Mouse (Mus musculus) kidney, embryonic 15.5 days (tissue): ENCODE measurements at regions not wholly inside any gene's neighbourhood (a gene's known extent, or its start where the extent isn't known, plus 50 kb on each side); places are given as distances from the start of the nearest gene placed in this dataset.

ENCODE experiments used
- ATAC-seq: fragments of 200-750 bp; cut with Nextera tagmentation; replicated peaks from 2 replicates; pipeline ENCODE4 v1.8.0; 2017; ENCODE audit warnings: moderate TSS enrichment; ENCODE audit not compliant: low FRiP score
- H3K27ac ChIP-seq: fragments of 300-500 bp; sonication (generic); 2 replicates; pipeline ENCODE4 v1.5.1; 2015; ENCODE audit warnings: mild to moderate bottlenecking, inconsistent platforms
- H3K27me3 ChIP-seq: fragments of 300-500 bp; sonication (generic); 2 replicates; pipeline ENCODE4 v1.6.1; 2015; ENCODE audit warnings: inconsistent platforms
- H3K36me3 ChIP-seq: fragments of 300-500 bp; sonication (generic); 2 replicates; pipeline ENCODE4 v1.6.1; 2015; ENCODE audit warnings: inconsistent platforms
- H3K4me1 ChIP-seq: fragments of 300-500 bp; sonication (generic); 2 replicates; pipeline ENCODE4 v1.6.1; 2015; ENCODE audit warnings: inconsistent platforms
- H3K4me2 ChIP-seq: fragments of 300-500 bp; sonication (generic); 2 replicates; pipeline ENCODE4 v1.6.1; 2015; ENCODE audit warnings: moderate library complexity, mild to moderate bottlenecking, inconsistent platforms
- H3K4me3 ChIP-seq: fragments of 300-500 bp; sonication (generic); replicated peaks from 2 replicates; pipeline ENCODE4 v1.5.1; 2015; ENCODE audit warnings: mild to moderate bottlenecking, inconsistent platforms
- H3K9ac ChIP-seq: fragments of 300-500 bp; sonication (generic); 2 replicates; pipeline ENCODE4 v1.6.1; 2015; ENCODE audit warnings: mild to moderate bottlenecking, inconsistent platforms
- H3K9me3 ChIP-seq: fragments of 300-500 bp; sonication (generic); replicated peaks from 2 replicates; pipeline ENCODE4 v1.6.1; 2016; ENCODE audit warnings: inconsistent platforms
- WGBS: fragments of 180-500 bp; shearing (Covaris S2); methylation state at CpG from one replicate; pipeline ENCODE4 v1.1.7; 2015; ENCODE audit warnings: mixed read lengths; 5-methylcytosine and 5-hydroxymethylcytosine counted together

DNA sequence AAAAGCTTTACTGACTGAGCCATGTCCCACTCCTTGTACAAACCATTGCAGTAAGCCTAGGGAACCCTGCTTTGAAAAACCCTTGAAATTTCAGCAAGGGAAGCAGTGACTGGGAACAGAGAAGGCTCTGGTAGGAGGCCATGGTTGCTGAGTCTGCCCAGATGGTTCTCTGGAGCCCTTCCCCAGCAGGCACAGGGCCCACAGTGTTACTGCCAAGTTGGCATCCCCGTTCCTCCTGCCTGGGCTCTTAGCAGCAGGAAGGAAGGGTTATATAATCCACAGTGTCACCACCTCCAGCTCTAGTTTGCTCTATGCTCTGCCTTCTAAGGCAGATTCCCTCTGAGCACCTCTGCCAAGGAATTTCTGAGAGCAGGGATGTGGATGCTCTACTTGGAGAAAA is 349.4 kb upstream of the Auts2 start:
- Histone ChIP-seq H3K9ac (no peak overlapping the region), H3K4me2 (no peak overlapping the region), H3K4me3 (no peak overlapping the region), H3K4me1 (no peaks in the 10 kb centered on the region), H3K27me3 (no peaks in the 10 kb centered on the region; the same call in 1 of the 2 replicates), H3K9me3 (no peaks in the 10 kb centered on the region), H3K36me3 (no peaks in the 10 kb centered on the region), H3K27ac (no peak overlapping the region)
- 92% methylated on average over 1 of the region's 1 CpGs for WGBS
- ATAC-seq, result no peak

DNA sequence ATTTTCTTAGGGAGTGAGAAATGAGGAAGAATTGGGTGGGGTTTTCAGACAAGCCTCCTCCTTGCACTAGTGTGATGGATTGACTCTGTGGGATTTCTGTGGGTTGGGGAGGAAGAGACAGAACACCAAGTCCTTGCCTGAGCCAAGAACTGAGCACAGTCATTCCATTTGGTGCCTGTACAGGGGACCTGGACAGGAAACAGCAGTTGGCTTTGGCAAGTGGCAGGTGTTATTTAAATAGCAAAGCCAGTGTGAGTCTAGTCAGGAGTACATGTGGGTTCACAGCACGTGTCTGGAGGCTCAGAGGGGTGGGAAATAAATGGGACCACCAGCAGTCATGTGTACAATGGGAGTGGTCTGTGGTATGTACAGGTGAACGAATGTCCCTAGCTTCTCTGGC is 341.0 kb upstream of the Auts2 start:
- Histone ChIP-seq H3K27ac (no peak overlapping the region), H3K9ac (no peak overlapping the region), H3K9me3 (no peaks in the 10 kb centered on the region), H3K4me2 (no peak overlapping the region), H3K4me1 (no peaks in the 10 kb centered on the region), H3K4me3 (no peak overlapping the region), H3K27me3 (no peaks in the 10 kb centered on the region), H3K36me3 (no peaks in the 10 kb centered on the region)
- WGBS, result 61% methylated on average over 2 of the region's 2 CpGs
- no peak for ATAC-seq

DNA sequence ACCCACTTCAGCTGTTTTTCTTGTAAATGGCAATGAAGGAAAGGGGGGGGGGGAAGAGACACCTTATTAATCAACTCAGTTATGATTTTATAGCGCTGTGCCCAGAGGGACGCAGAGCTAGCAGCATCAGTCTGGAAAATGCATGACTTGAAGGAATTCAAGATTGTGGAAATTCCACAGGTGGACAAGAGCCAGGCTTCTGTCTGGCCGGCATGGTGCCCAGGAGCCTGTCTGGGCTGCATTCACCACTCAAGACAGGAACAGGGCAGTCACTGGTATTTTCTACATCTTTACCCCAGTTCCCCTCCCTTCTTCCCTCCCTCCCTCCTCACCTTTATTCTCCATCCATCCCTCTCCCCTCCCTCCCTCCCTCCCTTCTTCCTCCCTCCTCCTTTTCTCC is 339.1 kb upstream of the Auts2 start:
- 67% methylated on average over 3 of the region's 3 CpGs for WGBS
- Histone ChIP-seq H3K27ac (no peak overlapping the region), H3K4me1 (no peaks in the 10 kb centered on the region), H3K36me3 (no peaks in the 10 kb centered on the region), H3K9me3 (no peaks in the 10 kb centered on the region), H3K27me3 (no peaks in the 10 kb centered on the region), H3K9ac (no peak overlapping the region), H3K4me2 (no peak overlapping the region), H3K4me3 (no peak overlapping the region)
- ATAC-seq, result no peak

DNA sequence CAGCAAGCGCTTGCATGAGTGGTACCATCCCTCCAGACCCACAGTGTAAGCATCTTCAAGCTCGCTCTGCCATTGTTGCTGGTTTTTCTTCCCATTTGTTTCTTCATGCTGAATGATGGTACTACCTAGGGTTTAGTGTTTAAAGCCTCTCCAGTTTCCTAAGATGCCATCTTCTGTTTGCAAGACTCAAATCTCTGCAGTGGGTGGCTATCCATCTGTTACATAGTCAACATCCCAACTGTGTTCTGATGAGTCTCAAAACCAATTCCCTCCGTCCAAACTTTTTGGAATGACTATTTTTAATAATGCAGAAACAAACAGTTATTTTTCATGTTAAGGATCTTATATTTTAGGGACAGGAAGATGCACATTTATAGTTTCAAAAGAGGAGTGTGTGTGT is 338.0 kb upstream of the Auts2 start:
- H3K27me3 ChIP-seq, result no peaks in the 10 kb centered on the region
- peaks cover 6% of the 10 kb centered on the region for H3K4me1 ChIP-seq
- WGBS, result 94% methylated on average over 3 of the region's 3 CpGs
- H3K4me3 ChIP-seq, result no peak overlapping the region
- H3K36me3 ChIP-seq, result no peaks in the 10 kb centered on the region
- H3K27ac ChIP-seq, result no peak overlapping the region
- no peak overlapping the region for H3K9ac ChIP-seq
- no peak for ATAC-seq
- no peaks in the 10 kb centered on the region for H3K9me3 ChIP-seq
- H3K4me2 ChIP-seq, result no peak overlapping the region

DNA sequence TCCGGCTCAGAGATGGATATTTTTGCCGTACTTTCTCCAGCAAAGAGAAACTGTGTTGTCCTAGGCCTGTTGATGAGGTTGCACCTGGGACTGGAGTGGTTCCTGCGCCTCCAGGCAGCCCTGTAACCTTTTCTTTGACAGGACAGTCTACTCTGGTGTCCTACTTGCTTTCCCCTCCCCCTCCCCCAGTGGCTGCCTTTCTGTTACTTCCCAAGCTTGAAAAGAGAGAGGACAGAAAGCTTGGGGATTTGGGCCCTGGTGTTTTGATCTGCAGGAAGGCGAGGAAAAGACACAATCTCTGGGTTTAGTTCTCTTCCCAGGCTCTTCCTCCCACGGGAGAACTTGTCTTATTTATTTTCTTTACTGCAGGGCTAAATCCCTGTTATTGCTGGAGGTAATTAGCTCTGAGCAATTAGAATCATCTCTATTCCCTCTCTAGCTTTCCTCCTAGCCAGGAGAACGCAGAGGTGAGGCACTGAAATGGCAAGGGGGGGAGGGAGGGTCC is 333.2 kb upstream of the Auts2 start:
- Histone ChIP-seq H3K9ac (no peak overlapping the region), H3K4me2 (no peak overlapping the region), H3K27ac (no peak overlapping the region), H3K36me3 (no peaks in the 10 kb centered on the region), H3K4me3 (no peak overlapping the region), H3K4me1 (peaks cover 8% of the 10 kb centered on the region), H3K27me3 (no peaks in the 10 kb centered on the region), H3K9me3 (no peaks in the 10 kb centered on the region)
- no peak for ATAC-seq
- WGBS, result 36% methylated on average over 6 of the region's 6 CpGs

DNA sequence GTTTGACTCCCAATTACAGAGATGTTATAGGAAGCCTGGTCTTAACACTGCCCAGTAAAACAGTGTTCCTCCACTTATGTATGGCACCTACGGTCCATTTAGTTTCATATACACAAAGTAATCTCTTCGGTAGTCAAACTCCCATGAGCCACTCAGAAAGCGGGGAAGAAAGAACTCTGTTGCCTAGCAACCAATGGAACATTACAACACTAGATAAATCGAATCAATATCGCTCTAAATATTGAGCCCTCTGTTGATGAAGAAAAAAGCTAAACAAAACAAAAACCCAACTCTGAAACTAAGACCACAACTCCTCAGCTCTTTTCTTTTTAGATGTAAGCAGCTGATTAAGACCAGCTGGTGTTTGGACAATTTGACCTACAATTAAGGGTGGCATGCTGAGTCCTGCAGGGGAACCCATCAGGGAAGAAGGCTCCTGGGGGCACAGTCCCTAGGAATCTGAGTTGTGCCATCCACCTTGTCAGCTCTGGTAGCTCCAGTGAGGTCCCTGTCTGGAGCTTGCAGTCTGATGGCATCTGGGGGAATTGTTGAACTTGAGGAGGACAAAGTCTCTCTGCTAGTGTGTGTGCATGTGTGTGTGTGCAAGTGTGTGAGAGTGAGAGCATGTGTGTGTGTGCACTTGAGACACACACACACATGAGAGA is 315.8 kb upstream of the Auts2 start:
- no peaks in the 10 kb centered on the region for H3K9me3 ChIP-seq
- no peak overlapping the region for H3K9ac ChIP-seq
- 0 out of 2 replicates have a peak, but pooled peaks cover 11% of the 10 kb centered on the region for H3K4me1 ChIP-seq
- 84% methylated on average over 5 of the region's 5 CpGs for WGBS
- H3K27ac ChIP-seq, result no peak overlapping the region
- H3K4me2 ChIP-seq, result no peak overlapping the region
- H3K4me3 ChIP-seq, result no peak overlapping the region
- no peaks in the 10 kb centered on the region for H3K36me3 ChIP-seq
- no peaks in the 10 kb centered on the region for H3K27me3 ChIP-seq
- no peak for ATAC-seq

DNA sequence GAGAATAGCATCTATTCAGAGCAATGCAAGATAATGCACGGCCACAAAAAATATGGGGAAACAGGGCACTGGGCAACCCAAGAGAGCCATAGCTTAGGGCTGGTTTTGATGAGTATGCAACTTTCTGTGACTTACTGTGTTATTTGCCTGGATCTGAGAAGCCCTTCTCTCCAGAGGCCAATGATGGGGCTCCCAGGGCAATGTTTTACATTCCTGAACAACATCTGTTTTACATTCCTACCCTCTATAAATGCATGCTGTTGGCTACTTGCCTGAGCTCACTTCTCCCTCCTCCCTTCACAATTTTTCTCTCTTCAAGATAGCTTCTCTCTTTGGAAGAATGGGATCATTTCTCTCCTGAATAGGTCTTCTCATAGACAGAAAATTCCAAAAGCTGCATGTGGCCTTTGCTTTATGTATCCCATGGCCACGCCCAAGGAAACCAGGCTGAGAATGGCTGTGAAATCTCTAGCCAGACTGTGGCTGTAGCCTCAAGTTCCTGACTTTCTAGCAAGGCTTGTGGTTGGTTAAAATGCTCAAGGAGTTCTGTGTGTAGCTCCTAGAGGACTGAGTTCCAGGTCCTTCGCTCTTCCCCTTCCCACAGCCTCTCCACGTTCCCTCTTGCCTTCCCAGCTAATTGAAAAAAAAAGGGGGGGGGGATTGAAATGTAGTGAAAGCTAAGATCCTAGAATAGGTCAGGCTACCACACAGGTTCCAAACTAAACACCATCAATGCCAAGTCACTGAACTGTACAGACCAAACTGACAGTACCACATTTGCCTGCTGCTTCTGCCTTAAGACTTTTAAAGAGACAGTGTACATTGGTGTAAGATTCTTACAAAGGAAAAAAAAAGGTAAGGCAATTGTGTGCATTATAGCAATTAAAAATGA is 312.7 kb upstream of the Auts2 start:
- ATAC-seq, result no peak; the same call in 1 of the 2 replicates
- Histone ChIP-seq H3K4me2 (no peak overlapping the region), H3K27me3 (no peaks in the 10 kb centered on the region), H3K4me1 (0 out of 2 replicates have a peak, but pooled peaks cover 11% of the 10 kb centered on the region), H3K4me3 (no peak overlapping the region), H3K9me3 (no peaks in the 10 kb centered on the region), H3K36me3 (no peaks in the 10 kb centered on the region), H3K27ac (peak overlapping the region; percentile 45; the same call in 1 of the 2 replicates), H3K9ac (no peak overlapping the region)
- WGBS, result 48% methylated on average over 4 of the region's 4 CpGs

DNA sequence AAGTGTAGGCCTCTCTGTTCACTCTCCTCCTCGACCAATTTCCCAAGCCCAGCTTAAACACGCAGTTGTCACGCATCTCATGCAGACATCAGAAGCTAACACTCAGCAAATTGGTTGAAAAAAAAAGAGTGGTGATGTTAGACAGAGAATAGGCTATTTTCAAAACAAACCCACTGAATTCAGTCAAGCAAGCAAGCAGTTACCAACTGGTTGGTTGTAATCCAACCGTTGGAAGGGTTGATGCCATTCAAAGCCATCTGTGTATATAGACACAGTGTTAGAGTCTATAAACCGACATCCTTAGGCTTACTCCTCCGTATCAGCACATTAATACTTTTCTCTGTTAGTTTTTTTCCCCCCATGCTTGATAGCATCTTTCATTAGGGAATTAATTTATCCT is 307.6 kb upstream of the Auts2 start:
- no peak for ATAC-seq
- 72% methylated on average over 6 of the region's 6 CpGs for WGBS
- H3K36me3 ChIP-seq, result no peaks in the 10 kb centered on the region

DNA sequence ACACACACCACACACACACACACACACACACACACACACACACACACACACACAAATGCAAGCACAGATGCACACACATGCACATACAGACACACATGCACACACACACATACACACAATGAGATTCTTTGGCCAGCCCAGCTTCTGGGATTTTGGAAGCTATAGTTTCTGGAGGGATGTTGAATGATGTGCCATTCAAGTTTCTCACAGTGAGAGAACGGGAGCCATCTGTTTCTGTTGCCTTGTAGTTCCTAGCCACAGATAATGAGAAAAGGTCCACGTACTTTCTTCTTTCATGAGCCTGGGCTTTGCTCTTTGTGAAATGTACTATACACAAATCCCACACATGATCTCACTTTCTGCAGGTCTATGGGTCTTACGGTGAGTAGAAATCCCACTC is 304.9 kb upstream of the Auts2 start:
- WGBS, result 83% methylated on average over 3 of the region's 3 CpGs

More for the DNA sequence above, 307.6 kb upstream of the Auts2 start:
- Histone ChIP-seq H3K9ac (no peak overlapping the region), H3K4me2 (no peak overlapping the region), H3K4me1 (0 out of 2 replicates have a peak, but pooled peaks cover 7% of the 10 kb centered on the region), H3K27ac (no peak overlapping the region), H3K9me3 (no peaks in the 10 kb centered on the region), H3K4me3 (no peak overlapping the region), H3K27me3 (no peaks in the 10 kb centered on the region)

DNA sequence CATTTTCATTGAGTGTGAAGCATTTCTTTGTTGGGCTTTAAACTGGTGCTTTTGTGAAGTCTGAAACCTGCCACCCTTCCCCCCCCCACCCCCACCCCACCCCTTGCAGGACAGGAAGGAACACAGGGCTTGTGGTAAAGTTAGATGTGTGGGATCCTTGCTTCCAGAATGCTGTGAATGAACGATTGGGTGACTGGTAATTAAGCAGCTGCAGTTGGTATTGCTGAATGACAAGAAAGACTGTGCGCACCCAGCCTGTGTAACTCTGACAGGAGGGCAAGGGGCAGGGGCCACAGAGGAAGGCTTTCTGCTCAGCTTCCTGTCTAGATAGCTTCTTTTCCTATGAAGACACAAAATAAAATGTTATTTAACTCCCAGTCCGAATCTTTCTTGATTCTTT is 300.1 kb upstream of the Auts2 start:
- Histone ChIP-seq H3K27ac (no peak overlapping the region), H3K4me3 (no peak overlapping the region), H3K36me3 (no peaks in the 10 kb centered on the region), H3K4me1 (no peaks in the 10 kb centered on the region; the same call in 1 of the 2 replicates), H3K9ac (no peak overlapping the region), H3K9me3 (0 out of 2 replicates have a peak, but pooled peaks cover 2% of the 10 kb centered on the region), H3K4me2 (no peak overlapping the region), H3K27me3 (no peaks in the 10 kb centered on the region)
- WGBS, result 24% methylated on average over 3 of the region's 3 CpGs
- 0 out of 2 replicates have a peak, but pooled peaks have one; percentile 25 for ATAC-seq

More for the DNA sequence above, 304.9 kb upstream of the Auts2 start:
- Histone ChIP-seq H3K4me3 (no peak overlapping the region), H3K9me3 (no peaks in the 10 kb centered on the region), H3K36me3 (no peaks in the 10 kb centered on the region), H3K4me1 (no peaks in the 10 kb centered on the region; the same call in 1 of the 2 replicates), H3K9ac (no peak overlapping the region), H3K4me2 (no peak overlapping the region), H3K27ac (no peak overlapping the region), H3K27me3 (no peaks in the 10 kb centered on the region)
- ATAC-seq, result no peak

DNA sequence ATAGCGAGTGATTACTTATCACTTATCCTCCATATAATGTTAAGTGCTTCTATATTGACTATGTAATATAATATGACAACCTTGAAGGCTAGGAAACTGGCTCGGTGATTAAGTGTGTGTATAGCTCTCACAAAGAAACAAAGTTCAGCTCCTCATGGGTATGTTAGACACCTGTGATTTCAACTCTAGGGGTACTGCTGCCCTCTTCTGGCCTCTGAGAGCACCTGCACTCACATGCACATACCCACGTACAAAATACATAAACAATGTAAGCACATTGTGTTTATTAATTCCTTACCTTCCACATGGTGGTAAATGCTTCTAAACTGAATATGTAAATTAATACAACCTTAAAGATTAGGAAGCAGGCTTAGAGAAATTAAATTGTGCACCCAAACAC is 298.6 kb upstream of the Auts2 start:
- Histone ChIP-seq H3K9ac (no peak overlapping the region), H3K4me1 (peaks cover 6% of the 10 kb centered on the region; the same call in 1 of the 2 replicates), H3K4me3 (no peak overlapping the region), H3K27me3 (no peaks in the 10 kb centered on the region), H3K36me3 (no peaks in the 10 kb centered on the region), H3K27ac (no peak overlapping the region), H3K4me2 (no peak overlapping the region), H3K9me3 (0 out of 2 replicates have a peak, but pooled peaks cover 2% of the 10 kb centered on the region)
- 95% methylated on average over 3 of the region's 3 CpGs for WGBS
- no peak for ATAC-seq

DNA sequence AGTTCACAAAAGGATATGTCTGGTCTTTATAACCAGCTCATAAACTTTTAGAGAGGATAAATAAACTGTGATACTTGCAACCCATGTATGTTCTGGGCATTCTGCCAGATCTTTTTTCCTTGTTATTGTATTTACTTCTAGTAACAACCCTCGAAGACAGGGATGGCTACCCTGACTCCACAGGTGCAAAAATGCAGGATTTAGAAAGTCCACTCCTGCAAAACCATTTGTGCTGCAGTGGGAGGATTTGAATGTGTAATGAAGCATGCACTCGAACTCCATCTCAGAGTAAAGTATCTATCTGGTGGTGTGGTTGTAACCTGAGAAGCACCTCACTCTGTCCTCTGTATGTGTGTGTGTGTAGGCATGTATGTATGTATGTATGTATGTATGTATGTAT is 294.3 kb upstream of the Auts2 start:
- no peak overlapping the region for H3K4me3 ChIP-seq
- H3K9ac ChIP-seq, result no peak overlapping the region
- 9% methylated on average over 2 of the region's 2 CpGs for WGBS
- H3K9me3 ChIP-seq, result 0 out of 2 replicates have a peak, but pooled peaks cover 5% of the 10 kb centered on the region
- H3K4me1 ChIP-seq, result peaks cover 6% of the 10 kb centered on the region; the same call in 1 of the 2 replicates
- no peak overlapping the region for H3K4me2 ChIP-seq
- H3K27me3 ChIP-seq, result no peaks in the 10 kb centered on the region
- H3K27ac ChIP-seq, result no peak overlapping the region
- peak; percentile 79 for ATAC-seq
- H3K36me3 ChIP-seq, result no peaks in the 10 kb centered on the region
